Mouse (Mus musculus): Measurements from ENCODE around the gene Tlx3. TPM values are rescaled to one million over a fixed set of nuclear protein-coding genes. Genes with fewer than 3 reads are reported as not detected.

Gene Tlx3
- total RNA-seq, 4 experiments from 2014 or later, result not detected

DNA sequence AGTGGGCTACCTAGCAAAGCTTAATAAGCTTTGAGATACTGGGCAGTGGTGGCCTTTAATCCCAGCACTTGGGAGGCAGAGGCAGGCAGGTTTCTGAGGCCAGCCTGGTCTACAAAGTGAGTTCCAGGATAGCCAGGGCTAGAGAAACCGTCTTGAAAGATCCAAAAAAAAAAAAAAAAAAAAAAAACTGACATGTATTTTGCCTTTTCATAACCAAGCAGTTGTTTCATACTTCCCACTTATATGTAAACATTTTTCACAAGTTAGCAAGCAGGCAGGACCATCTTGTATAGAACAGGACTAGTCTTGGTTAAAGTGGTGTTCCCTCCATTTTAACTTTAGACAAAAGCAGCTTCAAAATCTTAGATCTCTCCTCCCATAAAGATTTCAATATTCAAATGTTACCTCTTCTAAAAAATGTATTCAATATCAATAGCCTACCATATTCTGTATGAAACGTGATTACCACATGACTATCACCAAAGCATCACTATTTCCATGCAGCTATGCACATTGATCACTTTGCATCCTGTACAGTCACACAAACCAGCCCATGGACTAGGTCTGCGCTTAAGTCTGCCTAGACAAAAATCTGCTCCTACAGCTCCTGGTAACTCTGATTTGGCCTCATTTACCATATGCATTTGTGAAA, 52.1 kb downstream of the Tlx3 start:
- DNase-seq (ENCODE audit: low spot score in 2 of 2), result no peak

Other genes starting within 250 kb of the Tlx3 start
- 1 to 10 TPM; 3.2 to 4.4 (median 3.5) TPM for gene Fgf18, start 56.2 kb downstream of the Tlx3 start, total RNA-seq (2022)
- gene Npm1, start 40.4 kb downstream of the Tlx3 start, total RNA-seq (2022), result 100 to 1,000 TPM; 184 to 220 (median 194) TPM
- gene Gm12117, start 73.1 kb upstream of the Tlx3 start, total RNA-seq (2022), result 1 to 10 TPM in 1 of 4 experiments, under 1 TPM in 1, not detected in 2; 0.49 to 1.4 TPM

Data from layer of hippocampus, adult 8-10 months (tissue).